ENCODE assay signal across 14 mouse cellular contexts in the genomic region with DNA sequence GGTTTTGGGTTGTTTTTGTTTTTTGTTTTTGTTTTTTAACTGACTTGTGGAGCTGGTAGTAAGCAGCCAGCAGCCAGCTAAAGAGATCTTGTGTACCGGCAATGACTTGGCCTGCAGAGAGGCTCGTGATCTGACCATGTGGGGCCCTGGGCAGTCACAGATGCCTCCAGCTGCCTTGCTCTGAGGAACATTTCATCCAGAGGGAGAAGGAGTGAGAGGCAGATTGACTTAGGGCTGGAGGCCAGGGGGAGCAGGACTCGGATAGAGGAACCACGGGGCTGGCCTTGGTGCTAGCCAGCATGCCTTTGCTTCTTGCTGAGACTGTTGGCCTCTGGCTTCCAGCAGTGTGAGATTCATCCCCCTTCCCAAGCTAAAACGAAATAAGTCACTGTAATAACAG. TPM values are rescaled to one million over a fixed set of nuclear protein-coding genes. Genes with fewer than 3 reads are reported as not detected.
A peak's percentile ranks its signal among the peaks of the same experiment; 100 is the strongest.
DNase-seq lines count a peak whose midpoint lies in the region; TF ChIP-seq lines count a peak whose summit lies in the region.
"Had no signal": no experiment of that assay in that cellular context is flagged by ENCODE, and none has a peak within 500 bp of the region (broad histone marks: within the 10 kb centered on the region; RNA-seq: fewer than 3 reads in every experiment).

No protein-coding gene starts in this region.

- peak; percentile 41 to 65 for DNase-seq in heart, adult 18-20 months
- no peak for DNase-seq in heart, embryonic 10.5 days (ENCODE audit: low spot score)
- DNase-seq in lung, postnatal 14 days = peak; percentile 14
- no peak for DNase-seq in lung, adult 2 months
- DNase-seq in heart, postnatal 25 days (ENCODE audit: low spot score) = peak; percentile 38
- peak; percentile 28 for DNase-seq in testis, postnatal 14 days (ENCODE audit: low spot score)
- DNase-seq in right cerebral cortex, adult 2 months (ENCODE audit: low spot score in 2 of 2) = no peak
- no peak for DNase-seq in right cerebral cortex, postnatal 10 days (ENCODE audit: low spot score in 2 of 2)
- DNase-seq: cerebellum, adult 18-20 months; kidney, adult 2 months had no signal

- no peaks in the 10 kb centered on the region for H3K9me3 ChIP-seq in heart, embryonic 10.5 days
- H3K9me3 ChIP-seq: embryonic facial prominence, embryonic 15.5 days; liver, embryonic 12.5 days; lung, embryonic 15.5 days; neural tube, embryonic 12.5 days had no signal

- no peak overlapping the region for H3K4me3 ChIP-seq in heart, embryonic 10.5 days
- H3K4me3 ChIP-seq in lung, adult 2 months (replicated peaks; ENCODE audit: extremely low read depth, low read depth, low read length) = no peak overlapping the region
- H3K4me3 ChIP-seq: embryonic facial prominence, embryonic 15.5 days; liver, embryonic 12.5 days; lung, embryonic 15.5 days; neural tube, embryonic 12.5 days had no signal

- intact Hi-C loops in heart, postnatal 25 days (cut with DNase I) = no loop called here

- H3K27me3 ChIP-seq in heart, embryonic 10.5 days (ENCODE audit: insufficient read depth, poor library complexity, severe bottlenecking) = no peaks in the 10 kb centered on the region
- H3K27me3 ChIP-seq: embryonic facial prominence, embryonic 15.5 days; liver, embryonic 12.5 days; lung, embryonic 15.5 days; neural tube, embryonic 12.5 days had no signal

- no peak overlapping the region for H3K27ac ChIP-seq in heart, embryonic 10.5 days
- H3K27ac ChIP-seq: embryonic facial prominence, embryonic 15.5 days; liver, embryonic 12.5 days; lung, embryonic 15.5 days; neural tube, embryonic 12.5 days had no signal

- WGBS in heart, embryonic 10.5 days = 49% methylated on average over 5 of the region's 5 CpGs
- 52% methylated on average over 5 of the region's 5 CpGs for WGBS in lung, adult 2 months

- TF ChIP-seq CTCF in lung, adult 2 months (IDR thresholded peaks at IDR 0.05; ENCODE audit: insufficient read depth, low read length) = no peak

- peaks cover 11% of the 10 kb centered on the region; the same call in 1 of the 2 replicates for H3K36me3 ChIP-seq in heart, embryonic 10.5 days
- H3K36me3 ChIP-seq: lung, embryonic 15.5 days; neural tube, embryonic 12.5 days had no signal

- TF ChIP-seq POLR2A in lung, adult 2 months (IDR thresholded peaks at IDR 0.05; ENCODE audit: borderline replicate concordance, extremely low read depth, low read depth, low read length) = no peak

- H3K4me1 ChIP-seq in heart, embryonic 10.5 days = no peaks in the 10 kb centered on the region
- H3K4me1 ChIP-seq in lung, adult 2 months (ENCODE audit: control insufficient read depth, insufficient read depth, low read length) = no peaks in the 10 kb centered on the region
- H3K4me1 ChIP-seq: embryonic facial prominence, embryonic 15.5 days; liver, embryonic 12.5 days; lung, embryonic 15.5 days had no signal

RNA-seq across cellular contexts. Expression of gene Adck1, which starts 43.2 kb away (rescaled TPM):
- total RNA-seq in heart, adult 18-20 months (2021) = 10 to 100 TPM; 23.4 to 28.1 TPM
- polyA plus RNA-seq in heart, embryonic 10.5 days (2016; fragmentation: Nextera tagmentation; extraction: Ambion mirVana) = 22.1 and 22.5 TPM in 2 replicates
- polyA plus RNA-seq in lung, adult 2 months (2012; rRNA removed) = 16.3 and 20.3 TPM in 2 replicates
- total RNA-seq in heart, postnatal 25 days (2021) = 10 to 100 TPM; 25.5 to 27.3 TPM

Comparison
In these comparisons a context has a peak if more than half of its experiments do, and no peak if none do; other contexts are left out.
1. DNase-seq: peak in heart, adult 18-20 months (2 of 2), lung, postnatal 14 days (single experiment), heart, postnatal 25 days (single experiment) and testis, postnatal 14 days (single experiment); none in heart, embryonic 10.5 days (single experiment), lung, adult 2 months (single experiment), right cerebral cortex, adult 2 months (0 of 2) and right cerebral cortex, postnatal 10 days (0 of 2).